Mouse (Mus musculus) midbrain, postnatal 0 days (tissue): ENCODE measurements around the gene Rsg1. TPM values are rescaled to one million over a fixed set of nuclear protein-coding genes. Genes with fewer than 3 reads are reported as not detected.

Experiments used
- ATAC-seq: fragments of 200-750 bp; cut with Nextera tagmentation; 2 replicates; pipeline ENCODE4 v1.8.0; 2017; ENCODE audit warnings: moderate number of reproducible peaks, mild to moderate bottlenecking, moderate TSS enrichment, moderate library complexity; ENCODE audit not compliant: low FRiP score
- DNase-seq: peaks from one replicate; pipeline ENCODE4 v3.0.0-alpha.2; 2015; ENCODE audit warnings: low spot score
- H3K27ac ChIP-seq: fragments of 300-500 bp; sonication (generic); 2 replicates; pipeline ENCODE4 v1.5.1; 2014; ENCODE audit warnings: low read depth, mild to moderate bottlenecking, low read length, mixed read lengths
- H3K27me3 ChIP-seq: fragments of 300-500 bp; sonication (generic); 2 replicates; pipeline ENCODE4 v1.6.1; 2014; ENCODE audit warnings: low read length, control low read depth, mixed read lengths; ENCODE audit not compliant: insufficient read depth
- H3K36me3 ChIP-seq: fragments of 300-500 bp; sonication (generic); 2 replicates; pipeline ENCODE4 v1.6.1; 2014; ENCODE audit warnings: low read length, control low read depth, mixed read lengths; ENCODE audit not compliant: insufficient read depth
- H3K4me1 ChIP-seq: fragments of 300-500 bp; sonication (generic); 2 replicates; pipeline ENCODE4 v1.6.1; 2014; ENCODE audit warnings: mild to moderate bottlenecking, control low read depth, antibody characterized with exemption, low read length, mixed read lengths; ENCODE audit not compliant: insufficient read depth
- H3K4me2 ChIP-seq: fragments of 300-500 bp; sonication (generic); 2 replicates; pipeline ENCODE4 v1.6.1; 2014; ENCODE audit warnings: low read depth, mild to moderate bottlenecking, low read length, mixed read lengths; ENCODE audit not compliant: poor library complexity, severe bottlenecking
- H3K4me3 ChIP-seq: fragments of 300-500 bp; sonication (generic); 2 replicates; pipeline ENCODE4 v1.5.1; 2014; ENCODE audit warnings: low read depth, mild to moderate bottlenecking, low read length, moderate library complexity
- H3K9ac ChIP-seq: fragments of 300-500 bp; sonication (generic); replicated peaks from 2 replicates; pipeline ENCODE4 v1.6.1; 2014; ENCODE audit warnings: mild to moderate bottlenecking, low read length, moderate library complexity, mixed read lengths; ENCODE audit not compliant: poor library complexity, severe bottlenecking
- H3K9me3 ChIP-seq: fragments of 300-500 bp; sonication (generic); 2 replicates; pipeline ENCODE4 v1.6.1; 2016; ENCODE audit warnings: low read length, control low read depth
- CTCF ChIP-seq: IDR thresholded peaks from 2 replicates; pipeline ENCODE4 v1.5.1; 2016; ENCODE audit warnings: antibody characterized with exemption, mild to moderate bottlenecking
- WGBS: fragments of 180-500 bp; shearing (Covaris S2); extraction: QIAGEN DNeasy Blood & Tissue Kit; methylation state at CpG from one replicate; pipeline ENCODE4 v1.1.7; 2014; 5-methylcytosine and 5-hydroxymethylcytosine counted together
- polyA plus RNA-seq: library from polyadenylated mRNA; unstranded; fragments of >200 nt; fragmentation: Nextera tagmentation; extraction: Ambion mirVana; gene quantifications from 2 replicates; pipeline ENCODE4 v1.2.1, GENCODE M21; 2015
- total RNA-seq: library from RNA; depleted of rRNA; stranded (reverse); fragments of >200 nt; gene quantifications from 2 replicates; pipeline ENCODE4 v1.2.3, GENCODE M21; 2014

Rsg1 gene
- total and polyA plus RNA-seq, 2 experiments from 2014 or later = 5.3 to 6.0 TPM

- H3K36me3 ChIP-seq = no peaks in the 10 kb centered on the region
- H3K4me1 ChIP-seq = 0 out of 2 replicates have a peak, but pooled peaks cover 7% of the 10 kb centered on the region
- no peaks in the 10 kb centered on the region for H3K9me3 ChIP-seq
- TF ChIP-seq CTCF = no peak
- peaks cover 39% of the 10 kb centered on the region for H3K27me3 ChIP-seq
- H3K27ac ChIP-seq = no peak overlapping the region
- H3K4me2 ChIP-seq = peak overlapping the region; percentile 52
- DNase-seq = no peak
- no peak overlapping the region for H3K4me3 ChIP-seq
- no peak overlapping the region for H3K9ac ChIP-seq
- no peak for ATAC-seq
- 23% methylated on average over 24 of the region's 24 CpGs for WGBS
Measured at GRCm38 (mm10) chr4:141246089-141246997, 32.6 kb downstream of the Rsg1 start.

GRCm38 (mm10) chr4:141246998-141247350 is 33.2 kb downstream of the Rsg1 start:
- no peak overlapping the region for H3K4me3 ChIP-seq

GRCm38 (mm10) chr4:141247776-141248613 is 34.2 kb downstream of the Rsg1 start:
- WGBS = 1% methylated on average over 58 of the region's 60 CpGs
- DNase-seq (no peak), ATAC-seq (0 out of 2 replicates have a peak, but pooled peaks have one; percentile 17)
- Histone ChIP-seq H3K9ac (0 out of 2 replicates have a peak overlapping the region, but pooled peaks have one; percentile 13), H3K4me3 (peak overlapping the region; percentile 36), H3K27ac (no peak overlapping the region), H3K27me3 (peaks cover 29% of the 10 kb centered on the region), H3K9me3 (no peaks in the 10 kb centered on the region), H3K4me1 (0 out of 2 replicates have a peak, but pooled peaks cover 7% of the 10 kb centered on the region), H3K4me2 (peak overlapping the region; percentile 52), H3K36me3 (no peaks in the 10 kb centered on the region)
- no peak for TF ChIP-seq CTCF

More at GRCm38 (mm10) chr4:141246998-141247350, 33.2 kb downstream of the Rsg1 start:
- ATAC-seq (no peak), DNase-seq (no peak)
- Histone ChIP-seq H3K4me1 (0 out of 2 replicates have a peak, but pooled peaks cover 7% of the 10 kb centered on the region), H3K27ac (no peak overlapping the region), H3K27me3 (peaks cover 32% of the 10 kb centered on the region), H3K9ac (no peak overlapping the region), H3K9me3 (no peaks in the 10 kb centered on the region), H3K36me3 (no peaks in the 10 kb centered on the region), H3K4me2 (peak overlapping the region; percentile 52)
- WGBS = 3% methylated on average over 17 of the region's 17 CpGs
- TF ChIP-seq CTCF = no peak

GRCm38 (mm10) chr4:141248614-141248978 is 34.8 kb downstream of the Rsg1 start:
- H3K4me2 ChIP-seq = no peak overlapping the region
- peak overlapping the region; percentile 36; the same call in 1 of the 2 replicates for H3K4me3 ChIP-seq
- 8% methylated on average over 11 of the region's 11 CpGs for WGBS
- DNase-seq (no peak), ATAC-seq (no peak)
- H3K9ac ChIP-seq = no peak overlapping the region
- H3K27me3 ChIP-seq = peaks cover 29% of the 10 kb centered on the region
- H3K27ac ChIP-seq = no peak overlapping the region
- no peak for TF ChIP-seq CTCF
- no peaks in the 10 kb centered on the region for H3K36me3 ChIP-seq
- H3K4me1 ChIP-seq = 0 out of 2 replicates have a peak, but pooled peaks cover 7% of the 10 kb centered on the region
- no peaks in the 10 kb centered on the region for H3K9me3 ChIP-seq

GRCm38 (mm10) chr4:141249383-141249782 is 35.6 kb downstream of the Rsg1 start:
- Histone ChIP-seq H3K4me1 (0 out of 2 replicates have a peak, but pooled peaks cover 7% of the 10 kb centered on the region), H3K27me3 (peaks cover 26% of the 10 kb centered on the region), H3K4me3 (no peak overlapping the region), H3K9me3 (no peaks in the 10 kb centered on the region), H3K36me3 (no peaks in the 10 kb centered on the region), H3K9ac (no peak overlapping the region), H3K4me2 (no peak overlapping the region), H3K27ac (no peak overlapping the region)
- TF ChIP-seq CTCF = no peak
- no peak for ATAC-seq
- DNase-seq = no peak
- WGBS = 75% methylated on average over 11 of the region's 11 CpGs
